Mouse (Mus musculus) liver, adult 2 months (tissue): ENCODE measurements at regions not wholly inside any gene's neighbourhood (a gene's known extent, or its start where the extent isn't known, plus 50 kb on each side); places are given as distances from the start of the nearest gene placed in this dataset.

ENCODE experiments used
- DNase-seq: peaks from one replicate; pipeline ENCODE4 v3.0.0-alpha.2; 2011; ENCODE audit warnings: low read depth, low spot score; ENCODE audit errors: extremely low read depth
- H3K27ac ChIP-seq: fragments of 200-500 bp; replicated peaks from 2 replicates; pipeline ENCODE4 v1.5.1; 2012; ENCODE audit warnings: low read depth, mild to moderate bottlenecking, control low read depth, inconsistent platforms, low read length; ENCODE audit not compliant: insufficient read depth
- H3K27me3 ChIP-seq: fragments of 200-500 bp; 2 replicates; pipeline ENCODE4 v1.6.1; 2012; ENCODE audit warnings: mild to moderate bottlenecking, moderate library complexity, low read length, inconsistent platforms; ENCODE audit not compliant: control insufficient read depth, insufficient read depth
- H3K36me3 ChIP-seq: fragments of 200-500 bp; 2 replicates; pipeline ENCODE4 v1.6.1; 2012; ENCODE audit warnings: low read length, inconsistent platforms; ENCODE audit not compliant: control insufficient read depth, insufficient read depth
- H3K4me1 ChIP-seq: fragments of 200-500 bp; 2 replicates; pipeline ENCODE4 v1.6.1; 2011; ENCODE audit warnings: low read length; ENCODE audit not compliant: control insufficient read depth, insufficient read depth
- H3K4me3 ChIP-seq: fragments of 200-500 bp; 2 replicates; pipeline ENCODE4 v1.5.1; 2011; ENCODE audit warnings: low read depth, mild to moderate bottlenecking, control low read depth, low read length, moderate library complexity; ENCODE audit not compliant: insufficient read depth
- H3K79me2 ChIP-seq: fragments of 200-500 bp; 2 replicates; pipeline ENCODE4 v1.6.1; 2012; ENCODE audit warnings: inconsistent platforms, mild to moderate bottlenecking, low read length, moderate library complexity; ENCODE audit not compliant: control insufficient read depth, insufficient read depth
- H3K9ac ChIP-seq: fragments of 200-500 bp; 2 replicates; pipeline ENCODE4 v1.6.1; 2012; ENCODE audit warnings: low read depth, mild to moderate bottlenecking, control low read depth, inconsistent platforms, low read length
- CTCF ChIP-seq: fragments of 200-500 bp; IDR thresholded peaks from 2 replicates; pipeline ENCODE4 v1.5.1; 2011; ENCODE audit warnings: low read depth, low read length, control low read depth
- POLR2A ChIP-seq: fragments of 200-500 bp; IDR thresholded peaks from 2 replicates; pipeline ENCODE4 v1.6.1; 2011; ENCODE audit warnings: low read length, control low read depth; ENCODE audit not compliant: insufficient read depth; ENCODE audit errors: extremely low read depth
- WGBS: fragments of 180-500 bp; shearing (Covaris S2); methylation state at CpG from one replicate; pipeline ENCODE4 v1.1.7; 2018; 5-methylcytosine and 5-hydroxymethylcytosine counted together

DNA sequence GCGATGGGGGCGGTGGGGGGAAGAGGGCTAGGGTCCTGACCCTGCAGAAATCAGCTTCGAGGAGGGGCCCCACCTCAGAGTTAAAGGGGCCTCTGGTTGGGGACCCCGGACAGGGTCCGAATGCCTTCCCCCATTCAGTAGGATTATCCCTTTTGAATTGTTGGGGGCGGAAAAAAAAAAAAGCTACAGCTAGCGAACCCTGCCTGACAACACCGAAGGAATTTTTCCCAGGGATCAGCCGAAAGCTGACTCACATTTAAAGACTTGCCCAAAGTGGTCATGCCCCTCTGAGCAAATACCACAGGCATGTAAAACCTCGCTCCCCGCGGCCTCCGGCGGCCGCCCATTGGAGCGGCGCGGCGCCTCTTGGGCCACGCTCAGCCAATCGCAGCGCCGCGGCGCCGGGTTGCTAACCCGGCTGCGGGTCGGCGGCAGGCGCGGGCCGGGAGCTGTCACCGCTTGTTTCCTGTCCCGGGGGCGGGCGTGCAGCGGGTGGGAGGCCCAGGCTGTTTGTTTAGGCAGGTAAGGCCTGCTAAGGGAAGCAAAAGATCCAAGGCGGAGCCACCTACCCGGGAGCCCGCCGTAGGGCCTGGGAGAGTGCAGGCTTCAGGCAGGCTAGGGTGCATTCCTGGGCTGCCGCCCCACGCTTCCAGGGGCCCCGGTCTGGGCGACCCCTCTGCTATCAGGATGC, 116.5 kb upstream of the Parp11 start:
- no peak for DNase-seq
- Histone ChIP-seq H3K27me3 (no peaks in the 10 kb centered on the region), H3K27ac (0 out of 2 replicates have a peak overlapping the region, but pooled peaks have one; percentile 4), H3K4me3 (peak overlapping the region; percentile 62), H3K36me3 (no peaks in the 10 kb centered on the region), H3K4me1 (no peaks in the 10 kb centered on the region), H3K9ac (peak overlapping the region; percentile 44; the same call in 1 of the 2 replicates), H3K79me2 (no peaks in the 10 kb centered on the region)
- TF ChIP-seq POLR2A, result no peak
- no peak for TF ChIP-seq CTCF
- WGBS, result 2% methylated on average over 46 of the region's 46 CpGs

DNA sequence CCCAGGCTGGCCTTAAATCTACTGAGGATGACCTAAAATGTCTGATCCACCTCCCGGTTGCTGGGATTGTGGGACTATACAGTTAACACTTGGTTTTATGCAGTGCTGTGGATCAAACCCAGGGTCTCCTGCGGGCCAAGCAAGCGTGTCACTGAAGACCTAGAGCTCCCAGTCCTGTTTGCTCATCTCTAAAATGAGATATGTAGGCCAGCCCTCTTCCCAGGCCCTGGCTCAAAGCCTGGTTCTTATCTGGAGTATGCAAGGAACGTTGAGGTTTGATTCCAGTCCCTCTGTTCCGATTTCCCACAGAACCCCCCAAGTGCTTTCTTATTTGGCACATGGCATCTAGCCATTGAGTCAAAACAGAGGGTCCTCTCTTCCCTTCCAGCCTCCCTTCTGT, 115.5 kb upstream of the Parp11 start:
- no peak overlapping the region for H3K27ac ChIP-seq
- no peak for DNase-seq
- H3K27me3 ChIP-seq, result no peaks in the 10 kb centered on the region
- H3K4me1 ChIP-seq, result no peaks in the 10 kb centered on the region
- H3K36me3 ChIP-seq, result no peaks in the 10 kb centered on the region
- TF ChIP-seq CTCF, result no peak
- no peak for TF ChIP-seq POLR2A
- no peaks in the 10 kb centered on the region for H3K79me2 ChIP-seq
- 80% methylated on average over 5 of the region's 5 CpGs for WGBS
- no peak overlapping the region for H3K9ac ChIP-seq
- no peak overlapping the region for H3K4me3 ChIP-seq

DNA sequence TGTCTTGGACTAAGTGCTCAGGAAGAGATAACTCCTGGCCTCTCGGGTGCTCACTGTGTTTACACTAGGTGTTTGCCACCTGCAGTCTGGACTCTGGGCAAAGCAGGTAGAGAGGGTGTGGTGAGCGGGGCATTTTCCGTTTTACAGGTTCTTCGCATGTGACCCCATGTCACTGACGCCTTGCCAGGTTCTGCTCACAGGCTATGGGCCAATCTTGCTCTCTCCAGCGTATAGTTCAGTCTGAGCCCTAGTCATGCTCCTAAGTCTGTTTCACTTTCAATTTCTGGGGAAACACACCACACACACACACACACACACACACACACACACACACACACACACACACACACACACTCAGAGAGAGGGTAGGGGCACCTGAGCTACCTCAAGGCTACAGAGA, 112.4 kb upstream of the Parp11 start:
- no peaks in the 10 kb centered on the region for H3K27me3 ChIP-seq
- H3K27ac ChIP-seq, result no peak overlapping the region
- H3K4me3 ChIP-seq, result no peak overlapping the region
- no peak overlapping the region for H3K9ac ChIP-seq
- WGBS, result 14% methylated on average over 6 of the region's 6 CpGs
- TF ChIP-seq POLR2A, result no peak
- TF ChIP-seq CTCF, result no peak
- no peaks in the 10 kb centered on the region for H3K4me1 ChIP-seq
- no peaks in the 10 kb centered on the region for H3K79me2 ChIP-seq
- DNase-seq, result peak; percentile 48
- no peaks in the 10 kb centered on the region for H3K36me3 ChIP-seq

DNA sequence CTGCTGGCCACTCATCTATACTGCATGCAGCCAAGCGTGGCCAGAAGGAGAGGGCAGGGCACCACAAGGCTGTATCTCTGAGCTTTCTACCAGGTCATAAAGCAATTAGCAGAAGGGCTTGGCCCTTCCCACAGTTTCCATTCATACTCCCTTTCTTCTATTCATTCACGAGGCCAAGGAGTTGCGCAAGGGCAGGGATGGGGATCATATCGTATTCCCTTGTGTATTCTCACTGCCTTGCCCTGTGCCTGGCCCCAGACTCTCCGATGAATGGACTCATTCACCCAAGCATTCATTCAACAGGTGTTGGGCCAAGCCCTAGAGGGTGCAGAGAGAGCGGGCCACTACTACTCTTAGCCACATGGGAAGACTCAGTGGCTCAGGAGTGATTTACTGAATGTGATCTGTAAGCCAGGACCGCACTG, 111.2 kb upstream of the Parp11 start:
- no peak for TF ChIP-seq CTCF
- TF ChIP-seq POLR2A, result no peak
- no peaks in the 10 kb centered on the region for H3K27me3 ChIP-seq
- no peaks in the 10 kb centered on the region for H3K4me1 ChIP-seq
- H3K4me3 ChIP-seq, result no peak overlapping the region
- 71% methylated on average over 7 of the region's 7 CpGs for WGBS
- H3K27ac ChIP-seq, result no peak overlapping the region
- H3K9ac ChIP-seq, result no peak overlapping the region
- H3K36me3 ChIP-seq, result no peaks in the 10 kb centered on the region
- H3K79me2 ChIP-seq, result no peaks in the 10 kb centered on the region
- DNase-seq, result no peak

DNA sequence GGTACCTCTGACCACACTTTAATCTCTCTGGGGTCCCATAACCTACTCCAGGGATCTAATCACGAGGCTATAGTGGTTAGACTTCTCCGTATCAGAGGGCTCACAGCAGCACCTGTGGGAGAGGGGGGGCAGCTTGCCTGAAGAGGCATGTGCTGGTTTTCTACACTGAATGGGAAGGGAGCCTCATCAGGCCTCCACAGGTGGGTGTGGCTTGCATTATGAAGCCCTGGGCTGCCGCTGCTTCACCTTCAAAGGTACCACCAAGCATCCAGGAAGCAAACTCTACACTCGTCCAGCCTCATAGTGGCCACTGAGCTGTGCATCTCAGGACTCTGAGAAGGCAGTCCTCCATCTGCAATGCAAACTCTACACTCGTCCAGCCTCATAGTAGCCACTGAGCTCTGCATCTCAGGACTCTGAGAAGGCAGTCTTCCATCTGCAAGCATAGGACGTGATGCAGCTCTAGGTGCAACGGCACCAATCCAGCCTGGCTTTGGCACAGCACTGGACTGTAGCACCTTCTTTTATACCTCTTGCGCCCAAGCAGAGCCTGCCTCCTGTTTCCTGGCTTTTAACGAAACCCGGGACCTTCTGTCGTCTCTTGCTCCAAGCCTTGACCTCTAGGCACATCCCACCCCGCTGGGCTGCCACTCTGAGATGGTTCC, 110.5 kb upstream of the Parp11 start:
- H3K9ac ChIP-seq, result no peak overlapping the region
- no peak for DNase-seq
- no peaks in the 10 kb centered on the region for H3K4me1 ChIP-seq
- H3K4me3 ChIP-seq, result no peak overlapping the region
- no peaks in the 10 kb centered on the region for H3K36me3 ChIP-seq
- 83% methylated on average over 12 of the region's 12 CpGs for WGBS
- no peak overlapping the region for H3K27ac ChIP-seq
- no peak for TF ChIP-seq CTCF
- TF ChIP-seq POLR2A, result no peak
- H3K79me2 ChIP-seq, result no peaks in the 10 kb centered on the region
- H3K27me3 ChIP-seq, result no peaks in the 10 kb centered on the region
